Mouse (Mus musculus): ENCODE measurements around the gene Ugt1a6b.
"Not testable (repeated sequence)": the region's sequence is repeated elsewhere in the genome, so short reads cannot be mapped to it uniquely, and the experiment has no call there.

Gene Ugt1a6b

DNA sequence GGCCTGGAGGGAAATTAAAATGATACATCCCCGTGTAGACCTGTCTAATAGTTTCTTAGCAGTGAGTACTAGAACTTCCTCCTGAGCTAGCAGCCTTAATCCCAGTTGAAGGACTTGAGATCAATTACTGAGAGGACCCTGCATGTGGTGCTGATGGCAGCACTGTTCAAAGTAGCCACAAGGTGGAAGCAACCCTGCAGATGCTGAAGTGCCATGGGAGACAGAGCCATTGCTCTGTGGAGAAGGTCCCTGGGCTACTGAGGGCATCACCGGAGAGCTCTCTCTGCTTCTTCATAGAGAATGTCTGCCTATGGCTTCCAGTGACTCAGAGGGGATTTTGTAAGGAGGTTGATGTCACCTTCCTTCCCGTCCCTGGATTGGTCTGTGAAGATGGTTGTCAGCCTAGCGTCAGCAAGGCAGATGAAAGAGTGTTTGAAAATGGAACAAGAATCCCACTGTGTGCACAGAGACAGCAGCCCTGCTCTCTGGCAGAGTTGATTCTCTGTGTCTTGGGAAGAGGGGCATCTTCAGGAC, 22.8 kb downstream of the Ugt1a6b start:
- not testable (repeated sequence) for DNase-seq

DNA sequence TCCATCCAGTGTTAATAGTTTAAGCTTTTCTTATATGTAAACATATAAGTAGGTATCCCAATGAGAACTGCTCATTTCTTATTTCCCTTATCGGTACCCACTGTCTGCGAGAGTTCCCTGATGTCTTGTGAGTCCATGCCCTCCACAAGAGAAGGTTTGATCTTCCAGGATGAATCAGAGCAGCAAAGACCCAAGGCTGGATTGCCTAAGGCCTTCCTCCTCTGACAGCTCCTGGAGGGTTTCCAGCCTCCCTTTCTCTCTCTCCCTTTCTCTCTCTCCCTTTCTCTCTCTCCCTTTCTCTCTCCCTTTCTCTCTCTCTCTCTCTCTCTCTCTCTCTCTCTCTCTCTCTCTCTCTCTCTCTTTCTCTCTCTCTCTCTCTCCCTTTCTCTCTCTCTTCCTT, 26.0 kb downstream of the Ugt1a6b start:
- not testable (repeated sequence) for DNase-seq

DNA sequence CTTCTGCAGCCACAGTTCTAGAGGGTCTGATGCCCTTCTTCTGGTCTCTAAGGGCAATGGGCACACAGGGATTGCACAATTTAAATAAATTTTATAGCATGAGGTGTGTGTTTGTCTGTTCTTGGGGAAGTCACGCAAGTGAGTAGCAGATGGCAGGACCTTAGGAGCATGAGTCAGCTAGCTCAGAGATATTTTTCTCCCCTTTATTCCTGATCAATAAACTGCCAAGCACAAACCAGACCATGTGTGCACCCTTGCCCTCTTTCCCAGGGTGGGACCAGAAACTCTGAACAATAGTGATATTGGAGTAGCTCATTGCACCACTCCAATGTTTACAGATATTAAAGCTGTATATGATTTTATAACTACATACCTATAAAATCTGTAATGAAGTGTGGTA, 27.2 kb downstream of the Ugt1a6b start:
- DNase-seq = not testable (repeated sequence)

- no peak for DNase-seq
Measured at GRCm38 (mm10) chr1:88133908-88134456, 30.9 kb downstream of the Ugt1a6b start.

DNA sequence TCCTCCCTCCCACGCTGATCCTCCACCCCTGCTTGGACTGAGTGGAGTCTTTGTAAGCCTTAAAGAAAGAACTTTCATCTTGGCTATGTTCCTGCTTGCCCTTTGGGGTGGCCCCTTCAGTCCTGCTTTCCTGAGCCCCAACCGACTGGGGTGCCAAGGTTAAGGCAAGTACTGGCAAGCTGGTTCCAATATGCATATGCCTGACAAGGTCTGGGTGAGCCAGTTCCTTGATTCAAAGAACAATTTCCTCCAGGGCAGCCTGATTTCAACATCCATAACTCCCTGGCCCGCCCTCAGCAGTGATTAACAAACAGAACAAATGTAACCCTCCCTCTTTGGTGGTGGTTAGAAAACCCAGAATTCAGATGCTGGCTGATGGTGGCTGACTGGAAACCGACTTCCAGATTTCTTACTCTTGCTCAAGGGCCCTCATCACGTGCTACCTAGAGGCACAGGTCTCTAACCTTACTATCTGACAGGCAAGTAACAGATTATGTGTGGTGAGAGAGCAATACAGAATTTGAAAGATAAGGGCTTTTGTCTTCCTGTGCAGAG, 31.5 kb downstream of the Ugt1a6b start, which contains the start of gene Ugt1a6a:
TSS of gene Ugt1a6a (plus strand) at position 353 of the 555 bp plus-strand sequence.
- DNase-seq = peak; percentile 3

DNA sequence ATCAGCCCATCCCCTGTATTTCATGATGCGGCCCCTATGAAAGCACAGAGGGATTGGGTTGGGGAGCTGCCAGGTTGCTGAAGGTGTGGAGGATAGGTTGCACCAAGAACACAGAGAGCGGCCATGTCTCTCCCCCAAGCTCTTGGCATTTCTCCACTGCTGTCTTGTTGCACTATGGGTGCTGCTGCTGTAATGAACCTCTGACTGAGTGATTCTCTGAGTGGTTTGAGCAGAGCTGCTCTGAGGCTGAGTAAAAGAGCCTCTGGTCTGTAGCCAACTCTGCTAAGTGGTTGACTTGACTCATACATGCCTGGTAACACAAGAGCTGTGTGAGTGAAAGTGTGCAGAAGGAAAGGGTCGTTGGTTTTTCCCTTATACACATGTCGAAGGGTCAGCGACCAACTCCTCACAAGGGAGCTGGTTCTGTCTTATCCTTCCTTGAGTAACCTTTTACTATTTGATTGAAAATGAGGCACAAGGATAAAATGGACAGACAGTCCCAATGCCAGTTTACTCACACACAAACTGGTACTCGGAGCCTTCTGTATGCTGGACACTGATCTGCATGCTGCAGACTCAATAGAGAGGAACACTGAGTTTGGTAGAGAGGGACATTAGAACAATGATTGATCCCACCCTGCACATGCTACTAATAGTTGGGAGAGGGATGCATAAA, 32.3 kb downstream of the Ugt1a6b start:
- not testable (repeated sequence) for DNase-seq

GRCm38 (mm10) chr1:88136646-88137045, 33.6 kb downstream of the Ugt1a6b start:
- no peak for DNase-seq

- DNase-seq = no peak
Measured at GRCm38 (mm10) chr1:88137264-88137663, 34.2 kb downstream of the Ugt1a6b start.

- DNase-seq = no peak
Measured at GRCm38 (mm10) chr1:88138145-88138544, 35.1 kb downstream of the Ugt1a6b start.

DNA sequence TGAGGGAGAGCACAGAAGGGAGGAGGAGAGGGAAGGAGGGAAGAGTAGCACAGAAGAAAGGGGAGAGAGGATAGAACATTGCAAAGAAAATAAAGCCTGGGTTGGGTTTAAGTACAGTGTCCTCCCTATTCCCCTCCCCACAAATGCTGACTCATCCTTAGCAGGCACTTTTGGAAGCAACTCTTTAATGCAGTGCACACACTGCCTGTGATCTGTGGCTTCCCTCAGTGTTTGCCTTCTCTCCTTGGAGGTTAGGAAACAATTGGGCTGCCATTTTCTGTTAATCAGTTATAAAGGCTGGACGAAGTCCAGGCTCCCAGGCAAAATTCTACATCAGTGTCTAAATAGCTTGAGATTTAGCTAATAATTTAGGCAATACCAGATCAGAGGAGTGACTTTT, 37.4 kb downstream of the Ugt1a6b start:
- not testable (repeated sequence) for DNase-seq

DNA sequence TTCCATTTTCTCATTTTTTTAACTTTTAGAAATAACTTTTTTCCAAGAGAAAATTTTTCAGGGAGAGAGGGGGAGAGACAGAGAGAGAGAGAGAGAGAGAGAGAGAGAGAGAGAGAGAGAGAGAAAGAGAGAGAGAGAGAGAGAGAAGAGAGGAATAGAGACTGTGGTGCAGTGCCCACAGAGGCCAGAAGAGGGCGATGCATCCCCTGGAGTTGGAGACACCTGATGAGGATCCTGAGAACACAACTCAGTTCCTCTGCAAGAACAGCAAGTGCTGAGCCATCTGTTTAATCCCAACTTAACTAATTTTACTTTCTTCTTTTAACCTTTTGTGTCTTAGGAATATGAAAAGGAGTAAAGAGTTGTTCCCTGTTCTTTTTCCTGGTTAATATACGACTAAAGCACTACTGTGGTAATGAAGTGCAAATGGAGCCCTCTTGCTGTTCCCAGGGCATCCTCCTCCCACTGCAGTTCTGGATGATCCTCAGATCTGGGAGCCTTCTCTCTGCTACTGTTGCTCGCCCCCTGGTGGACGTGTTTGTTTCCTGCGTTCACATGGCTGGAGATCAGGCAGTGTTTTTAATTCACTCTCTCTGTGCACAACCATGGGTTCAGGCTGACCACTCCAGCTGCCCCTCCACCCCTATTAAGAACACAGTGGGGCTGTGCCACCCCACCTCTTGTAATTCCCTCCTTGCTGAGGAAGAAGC, 41.1 kb downstream of the Ugt1a6b start:
- peak; percentile 20 for DNase-seq

GRCm38 (mm10) chr1:88145278-88145677, 42.2 kb downstream of the Ugt1a6b start:
- not testable (repeated sequence) for DNase-seq

DNA sequence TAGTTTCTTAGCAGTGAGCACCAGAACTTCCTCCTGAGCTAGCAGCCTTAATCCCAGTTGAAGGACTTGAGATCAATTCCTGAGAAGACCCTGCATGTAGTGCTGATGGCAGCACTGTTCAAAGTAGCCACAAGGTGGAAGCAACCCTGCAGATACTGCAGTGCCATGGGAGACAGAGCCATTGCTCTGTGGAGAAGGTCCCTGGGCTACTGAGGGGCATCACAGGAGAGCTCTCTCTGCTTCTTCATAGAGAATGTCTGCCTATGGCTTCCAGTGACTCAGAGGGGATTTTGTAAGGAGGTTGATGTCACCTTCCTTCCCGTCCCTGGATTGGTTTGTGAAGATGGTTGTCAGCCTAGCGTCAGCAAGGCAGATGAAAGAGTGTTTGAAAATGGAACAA, 47.1 kb downstream of the Ugt1a6b start:
- DNase-seq = not testable (repeated sequence)

DNA sequence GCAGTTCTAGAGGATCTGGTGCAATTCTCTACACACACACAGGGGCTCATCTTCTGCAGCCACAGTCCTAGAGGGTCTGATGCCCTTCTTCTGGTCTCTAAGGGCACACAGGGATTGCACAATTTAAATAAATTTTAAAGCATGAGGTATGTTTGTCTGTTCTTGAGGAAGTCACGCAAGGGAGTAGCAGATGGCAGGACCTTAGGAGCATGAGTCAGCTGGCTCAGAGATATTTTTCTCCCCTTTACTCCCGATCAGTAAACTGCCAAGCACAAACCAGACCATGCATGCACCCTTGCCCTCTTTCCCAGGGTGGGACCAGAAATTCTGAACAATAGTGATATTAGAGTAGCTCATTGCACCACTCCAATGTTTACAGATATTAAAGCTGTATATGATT, 55.4 kb downstream of the Ugt1a6b start:
- DNase-seq = no peak

GRCm38 (mm10) chr1:88165711-88166110, 62.7 kb downstream of the Ugt1a6b start, which contains the start of gene Ugt1a5:
TSS of gene Ugt1a5 (plus strand) at chr1:88166012.
- DNase-seq = no peak

DNA sequence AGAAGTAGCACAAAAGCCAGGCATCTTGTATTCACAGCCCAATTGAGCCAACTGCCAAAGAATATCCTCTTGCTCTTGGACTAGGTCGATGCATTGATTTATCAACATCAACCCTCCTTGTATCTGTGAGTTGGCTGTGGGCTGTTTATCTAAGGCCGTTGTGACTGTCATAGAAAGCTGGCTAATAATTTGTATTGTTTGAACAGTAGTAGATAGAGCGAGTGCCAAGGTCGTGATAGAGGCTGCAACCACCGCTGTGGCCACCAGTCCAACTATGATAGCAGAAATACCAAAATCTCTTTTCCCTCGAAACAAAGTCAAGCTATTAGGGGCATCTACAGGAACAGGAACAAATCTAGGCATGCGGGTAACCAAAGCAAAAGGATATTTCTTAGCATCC, 69.1 kb downstream of the Ugt1a6b start:
- DNase-seq = not testable (repeated sequence)

DNA sequence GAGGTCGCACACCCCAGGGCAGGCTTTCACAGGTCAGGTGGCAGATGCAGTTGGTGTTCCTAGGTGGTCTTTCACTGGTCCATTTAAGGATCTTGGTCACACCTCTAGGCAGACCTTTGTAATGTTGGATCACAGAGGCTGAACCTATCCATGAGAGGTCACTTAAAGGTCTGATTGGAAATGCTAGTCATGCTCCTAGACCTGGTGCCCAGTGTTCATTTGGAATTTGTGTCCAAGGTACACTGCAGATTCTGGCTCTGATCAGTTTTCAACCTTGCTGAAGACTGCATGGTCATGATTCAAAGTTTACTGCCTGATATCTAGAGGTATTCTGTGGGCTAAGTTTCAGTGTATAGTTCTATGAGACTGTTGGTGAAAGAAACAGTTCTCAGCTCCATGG, 76.6 kb downstream of the Ugt1a6b start:
- DNase-seq = no peak

DNA sequence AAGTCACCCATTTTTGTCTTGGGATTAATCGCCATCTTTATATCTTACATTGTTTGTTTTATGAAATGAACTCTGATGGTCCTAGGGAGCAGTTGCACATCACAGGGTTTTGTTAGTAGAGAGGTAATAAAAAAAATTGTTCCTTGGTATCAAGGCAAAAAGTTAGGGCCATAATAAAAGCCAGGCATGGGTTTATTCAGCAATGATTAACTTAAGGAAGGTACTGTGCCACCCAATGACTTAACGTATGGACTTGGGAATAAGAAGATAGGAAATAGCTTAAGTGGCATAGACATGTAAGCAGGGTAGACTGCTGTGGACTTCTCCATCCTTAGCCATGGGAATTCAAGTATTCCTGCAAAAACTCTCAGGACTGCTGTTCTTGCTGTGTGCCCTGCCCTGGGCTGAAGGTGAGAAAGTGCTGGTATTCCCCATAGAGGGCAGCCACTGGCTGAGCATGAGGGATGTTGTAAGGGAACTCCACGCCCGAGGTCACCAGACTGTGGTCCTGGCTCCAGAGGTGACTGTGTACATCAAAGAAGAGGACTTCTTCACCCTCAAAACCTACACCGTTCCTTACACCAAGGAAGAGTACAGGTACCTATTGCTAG, 83.4 kb downstream of the Ugt1a6b start:
- no peak for DNase-seq

GRCm38 (mm10) chr1:88192136-88192535, 89.1 kb downstream of the Ugt1a6b start:
- DNase-seq = no peak

GRCm38 (mm10) chr1:88195687-88196086, 92.6 kb downstream of the Ugt1a6b start:
- DNase-seq = no peak

GRCm38 (mm10) chr1:88197443-88197842, 94.4 kb downstream of the Ugt1a6b start:
- no peak for DNase-seq

- no peak for DNase-seq
Measured at GRCm38 (mm10) chr1:88199996-88200395, 96.9 kb downstream of the Ugt1a6b start.

DNA sequence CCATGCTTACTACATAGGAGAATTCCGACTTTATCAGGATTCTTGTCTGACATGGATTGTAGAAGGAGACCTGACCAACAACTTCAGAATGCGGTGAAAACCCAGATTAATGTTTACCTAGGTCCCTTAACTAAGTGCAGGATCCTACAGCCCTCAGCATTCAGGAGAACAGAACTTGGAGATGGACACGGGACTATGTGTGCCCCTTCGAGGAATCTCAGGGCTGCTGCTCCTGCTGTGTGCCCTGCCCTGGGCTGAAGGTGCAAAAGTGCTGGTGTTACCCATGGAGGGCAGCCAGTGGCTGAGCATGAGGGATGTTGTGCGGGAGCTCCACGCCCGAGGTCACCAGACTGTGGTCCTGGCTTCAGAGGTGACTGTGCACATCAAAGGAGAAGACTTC, 97.4 kb downstream of the Ugt1a6b start, which contains the start of gene Ugt1a2:
TSS of gene Ugt1a2 (plus strand) at position 146 of the 400 bp plus-strand sequence.
- no peak for DNase-seq

Data from right cerebral cortex, adult 18-20 months (tissue).